Mouse (Mus musculus) megakaryocyte, embryonic 14.5 days (primary cell): ENCODE data around the gene Rhbdd1.

Source experiments
- FLI1 ChIP-seq: IDR thresholded peaks from 2 replicates; pipeline ENCODE4 v1.6.1; 2012; ENCODE audit warnings: low read length, inconsistent platforms, mixed read lengths
- GATA1 ChIP-seq: IDR thresholded peaks from 3 replicates; pipeline ENCODE4 v1.6.1; 2012; ENCODE audit warnings: mixed read lengths, low read length, inconsistent platforms, borderline replicate concordance

DNA sequence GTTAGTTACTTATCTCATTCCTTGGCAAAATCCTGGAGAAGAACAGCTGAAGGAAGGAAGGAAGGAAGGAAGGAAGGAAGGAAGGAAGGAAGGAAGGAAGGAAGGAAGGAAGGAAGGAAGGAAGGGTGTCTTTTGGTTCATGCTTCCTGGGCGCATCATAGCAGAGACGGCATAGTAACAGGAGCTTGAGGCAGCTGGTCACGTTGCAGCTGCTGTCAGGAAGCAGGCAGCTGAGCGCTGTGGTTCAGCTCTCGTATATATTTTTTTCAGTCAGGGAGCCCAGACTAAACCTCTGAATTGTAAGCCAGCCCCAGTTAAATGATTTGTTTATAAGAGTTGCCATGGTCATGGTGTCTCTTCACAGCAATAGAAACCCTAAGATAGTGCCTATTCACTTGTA lies 9.9 kb downstream of the Rhbdd1 start:
- no peak for TF ChIP-seq GATA1
- TF ChIP-seq FLI1: no peak
